Mouse (Mus musculus): ENCODE results near the gene Col1a1. TPM values are rescaled to one million over a fixed set of nuclear protein-coding genes. Genes with fewer than 3 reads are reported as not detected.

Gene Col1a1
- polyA plus RNA-seq (2012; ENCODE audit: low replicate concordance) = 0.81 and 0.82 TPM in 2 replicates

GRCm38 (mm10) chr11:94936045-94936444, at the start of gene Col1a1:
Gene Col1a1, plus strand, starts transcription at chr11:94936224.

GRCm38 (mm10) chr11:94967419-94967818, 31.4 kb downstream of the Col1a1 start, which contains the start of gene Hils1:
Gene Hils1, plus strand, starts transcription at chr11:94967593.

GRCm38 (mm10) chr11:94976199-94976598, 40.2 kb downstream of the Col1a1 start, which contains the start of gene Sgca:
Gene Sgca, minus strand, starts transcription at chr11:94976327.

GRCm38 (mm10) chr11:94990749-94991577, 54.9 kb downstream of the Col1a1 start, which contains the start of gene Ppp1r9b:
Gene Ppp1r9b, plus strand, starts transcription at chr11:94991035.

Other genes with a start within 250 kb of the Col1a1 start
- gene Gm11541, start 231.7 kb upstream of the Col1a1 start, polyA plus RNA-seq (2012; ENCODE audit: low replicate concordance) = not detected in 2 replicates
- gene Cdc34b, start 194.4 kb upstream of the Col1a1 start, polyA plus RNA-seq (2012; ENCODE audit: low replicate concordance) = not detected in 2 replicates
- gene Tmem92, start 153.5 kb upstream of the Col1a1 start, polyA plus RNA-seq (2012; ENCODE audit: low replicate concordance) = not detected in 2 replicates
- not detected in 2 replicates for gene Hils1, start 31.4 kb downstream of the Col1a1 start, polyA plus RNA-seq (2012; ENCODE audit: low replicate concordance)
- not detected in 2 replicates for gene Sgca, start 40.1 kb downstream of the Col1a1 start, polyA plus RNA-seq (2012; ENCODE audit: low replicate concordance)
- gene Ppp1r9b, start 54.8 kb downstream of the Col1a1 start, polyA plus RNA-seq (2012; ENCODE audit: low replicate concordance) = 224 and 401 TPM in 2 replicates
- gene Samd14, start 73.7 kb downstream of the Col1a1 start, polyA plus RNA-seq (2012; ENCODE audit: low replicate concordance) = 14.1 and 40.7 TPM in 2 replicates
- gene Pdk2, start 105.1 kb downstream of the Col1a1 start, polyA plus RNA-seq (2012; ENCODE audit: low replicate concordance) = 15.5 and 21.2 TPM in 2 replicates
- 2.9 and 3.7 TPM in 2 replicates for gene Itga3, start 140.6 kb downstream of the Col1a1 start, polyA plus RNA-seq (2012; ENCODE audit: low replicate concordance)
- gene Dlx3, start 183.9 kb downstream of the Col1a1 start, polyA plus RNA-seq (2012; ENCODE audit: low replicate concordance) = 0.11 TPM in 1 of 2 replicates, not detected in the other
- gene Dlx4, start 210.0 kb downstream of the Col1a1 start, polyA plus RNA-seq (2012; ENCODE audit: low replicate concordance) = not detected in 2 replicates